Mouse (Mus musculus): ENCODE measurements around the gene Smyd1.

DNA sequence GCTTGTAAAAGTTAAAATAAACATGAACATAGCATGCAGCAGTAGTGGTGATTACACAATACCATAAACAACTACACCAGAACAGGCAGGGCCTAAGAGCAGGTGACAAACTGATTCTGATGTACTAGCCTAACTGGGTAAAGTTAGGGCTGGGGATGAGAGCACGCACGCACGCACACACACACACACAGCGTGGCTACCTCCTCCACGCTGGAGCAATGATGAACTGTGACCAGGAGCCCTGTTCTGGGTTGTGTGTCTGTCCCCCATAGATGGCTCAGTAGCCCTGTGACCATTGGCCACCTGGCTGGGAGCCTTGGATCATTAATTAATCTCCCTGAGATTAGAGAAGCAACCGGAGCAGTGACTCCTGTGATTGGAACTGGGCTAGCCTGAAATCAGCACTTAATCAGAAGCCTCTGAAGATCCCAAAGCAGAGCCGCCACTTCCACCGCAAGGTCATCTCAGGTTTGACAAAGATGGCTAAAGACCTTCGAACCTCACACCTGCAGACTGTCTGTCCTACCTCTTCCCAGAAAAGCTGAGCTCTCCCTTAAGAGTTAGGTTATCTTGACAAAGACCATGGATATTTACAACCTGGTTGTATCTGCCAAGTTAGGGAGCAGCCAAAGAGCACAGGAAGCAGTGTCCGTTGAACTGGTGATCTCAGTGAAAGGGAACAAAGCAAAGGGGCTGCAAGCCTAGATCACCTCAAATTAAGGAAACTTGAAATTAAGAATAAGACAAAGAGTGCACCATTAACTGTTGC, 149.0 kb downstream of the Smyd1 start:
- TF ChIP-seq CTCF (conservative IDR thresholded peaks at IDR 0.05 in 1 of 2, IDR thresholded peaks at IDR 0.05 in 1 of 2; ENCODE audit: low read depth in 2 of 2, low read length in 2 of 2) (no peak), MXI1 (IDR thresholded peaks at IDR 0.05; ENCODE audit: low read depth, low read length) (no peak), EP300 (IDR thresholded peaks at IDR 0.05; ENCODE audit: low read length) (no peak), POLR2A (IDR thresholded peaks at IDR 0.05; ENCODE audit: low read depth, low read length) (no peak), TCF12 (IDR thresholded peaks at IDR 0.05; ENCODE audit: low read depth, low read length) (no peak), SIN3A (IDR thresholded peaks at IDR 0.05; ENCODE audit: low read length) (no peak), ZC3H11A (IDR thresholded peaks at IDR 0.05; ENCODE audit: low read depth, low read length) (no peak), ELF1 (IDR thresholded peaks at IDR 0.05; ENCODE audit: low read depth, low read length) (no peak), POLR2AphosphoS2 (IDR thresholded peaks at IDR 0.05; ENCODE audit: low read depth, low read length) (no peak), CHD1 (IDR thresholded peaks at IDR 0.05; ENCODE audit: low read depth, low read length) (no peak), MYC (IDR thresholded peaks at IDR 0.05; ENCODE audit: low read depth, low read length) (no peak), GABPA (IDR thresholded peaks at IDR 0.05; ENCODE audit: insufficient replicate concordance, low read depth, low read length) (no peak), MAX (IDR thresholded peaks at IDR 0.05; ENCODE audit: low read length) (no peak), JUND (conservative IDR thresholded peaks at IDR 0.05; ENCODE audit: low read depth, low read length) (no peak)
